Mouse (Mus musculus): ENCODE results near the gene Ltb4r2. TPM values are rescaled to one million over a fixed set of nuclear protein-coding genes. Genes with fewer than 3 reads are reported as not detected.
A peak's percentile ranks its signal among the peaks of the same experiment; 100 is the strongest.

Gene Ltb4r2
- polyA plus RNA-seq (2014; fragmentation: Nextera tagmentation; extraction: Ambion mirVana): 0.16 and 1.0 TPM in 2 replicates

DNA sequence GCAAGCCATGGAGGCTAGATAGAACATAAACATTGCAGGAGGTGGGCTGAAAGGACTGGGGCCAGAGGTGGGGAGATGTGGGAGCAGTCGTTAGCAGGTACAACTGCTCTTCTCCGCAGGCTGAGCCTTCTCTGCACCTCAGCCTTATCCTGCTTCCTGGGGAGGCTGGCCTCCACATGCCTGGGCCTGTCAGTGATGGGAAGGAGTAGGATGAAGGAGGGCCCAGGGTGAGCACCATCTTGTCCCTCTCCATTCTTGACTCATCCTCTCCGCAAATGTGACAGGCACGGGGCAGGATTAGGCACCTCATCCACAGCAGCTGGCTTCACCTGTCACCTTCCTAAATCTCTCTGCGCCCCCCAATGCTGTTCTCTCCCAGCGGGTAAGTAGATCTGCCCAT, at the start of gene Ltb4r2:
Gene Ltb4r2 (plus strand): TSS at position 266 of the 400 bp plus-strand sequence.
- Histone ChIP-seq H3K4me2 (peak within 1 kb of the TSS; percentile 97), H3K4me1 (ENCODE audit: control insufficient read depth, insufficient read depth, low read length) (peaks cover 17% of the 10 kb centered on the region), H3K4me3 (ENCODE audit: low read depth, low read length) (peak within 1 kb of the TSS; percentile 50), H3K9ac (ENCODE audit: low read depth, low read length) (peak within 1 kb of the TSS; percentile 74), H3K27ac (ENCODE audit: low read depth, low read length) (no peak within 1 kb of the TSS), H3K27me3 (ENCODE audit: control insufficient read depth, insufficient read depth, low read length) (peaks cover 20% of the 10 kb centered on the region), H3K36me3 (ENCODE audit: control insufficient read depth, insufficient read depth, low read length) (no peaks in the 10 kb centered on the region), H3K9me3 (replicated peaks; ENCODE audit: control insufficient read depth, low read length) (no peaks in the 10 kb centered on the region)
- WGBS (ENCODE audit: insufficient replicate concordance): 64% methylated on average over 6 of the region's 6 CpGs
- ATAC-seq (replicated peaks; ENCODE audit: insufficient number of reproducible peaks, low FRiP score, low TSS enrichment): no peak

- no peaks in the 10 kb centered on the region for H3K9me3 ChIP-seq (replicated peaks; ENCODE audit: control insufficient read depth, low read length)
- H3K27ac ChIP-seq (ENCODE audit: low read depth, low read length): no peak overlapping the region
- H3K36me3 ChIP-seq (ENCODE audit: control insufficient read depth, insufficient read depth, low read length): no peaks in the 10 kb centered on the region
- H3K9ac ChIP-seq (ENCODE audit: low read depth, low read length): no peak overlapping the region
- ATAC-seq (replicated peaks; ENCODE audit: insufficient number of reproducible peaks, low FRiP score, low TSS enrichment): no peak
- peaks cover 27% of the 10 kb centered on the region for H3K27me3 ChIP-seq (ENCODE audit: control insufficient read depth, insufficient read depth, low read length)
- 65% methylated on average over 7 of the region's 7 CpGs for WGBS (ENCODE audit: insufficient replicate concordance)
- peaks cover 8% of the 10 kb centered on the region; the same call in 1 of the 2 replicates for H3K4me1 ChIP-seq (ENCODE audit: control insufficient read depth, insufficient read depth, low read length)
- H3K4me3 ChIP-seq (ENCODE audit: low read depth, low read length): no peak overlapping the region
- no peak overlapping the region for H3K4me2 ChIP-seq
Measured at GRCm38 (mm10) chr14:55711786-55712185, 49.4 kb upstream of the Ltb4r2 start.

- peaks cover 27% of the 10 kb centered on the region for H3K27me3 ChIP-seq (ENCODE audit: control insufficient read depth, insufficient read depth, low read length)
- no peak overlapping the region for H3K9ac ChIP-seq (ENCODE audit: low read depth, low read length)
- H3K4me3 ChIP-seq (ENCODE audit: low read depth, low read length): peak overlapping the region; percentile 28
- 15% methylated on average over 24 of the region's 25 CpGs for WGBS (ENCODE audit: insufficient replicate concordance)
- H3K9me3 ChIP-seq (replicated peaks; ENCODE audit: control insufficient read depth, low read length): no peaks in the 10 kb centered on the region
- no peak overlapping the region for H3K27ac ChIP-seq (ENCODE audit: low read depth, low read length)
- peak overlapping the region; percentile 62 for H3K4me2 ChIP-seq
- ATAC-seq (replicated peaks; ENCODE audit: insufficient number of reproducible peaks, low FRiP score, low TSS enrichment): no peak
- peaks cover 5% of the 10 kb centered on the region for H3K36me3 ChIP-seq (ENCODE audit: control insufficient read depth, insufficient read depth, low read length)
- peaks cover 8% of the 10 kb centered on the region; the same call in 1 of the 2 replicates for H3K4me1 ChIP-seq (ENCODE audit: control insufficient read depth, insufficient read depth, low read length)
Measured at GRCm38 (mm10) chr14:55713007-55713728, 48.1 kb upstream of the Ltb4r2 start.

- no peak within 1 kb of the TSS for H3K27ac ChIP-seq (ENCODE audit: low read depth, low read length)
- H3K9ac ChIP-seq (ENCODE audit: low read depth, low read length): no peak within 1 kb of the TSS
Measured at GRCm38 (mm10) chr14:55713729-55714122, 47.5 kb upstream of the Ltb4r2 start, which contains the start of gene Tgm1. Tgm1 (minus strand) TSS chr14:55713926.

DNA sequence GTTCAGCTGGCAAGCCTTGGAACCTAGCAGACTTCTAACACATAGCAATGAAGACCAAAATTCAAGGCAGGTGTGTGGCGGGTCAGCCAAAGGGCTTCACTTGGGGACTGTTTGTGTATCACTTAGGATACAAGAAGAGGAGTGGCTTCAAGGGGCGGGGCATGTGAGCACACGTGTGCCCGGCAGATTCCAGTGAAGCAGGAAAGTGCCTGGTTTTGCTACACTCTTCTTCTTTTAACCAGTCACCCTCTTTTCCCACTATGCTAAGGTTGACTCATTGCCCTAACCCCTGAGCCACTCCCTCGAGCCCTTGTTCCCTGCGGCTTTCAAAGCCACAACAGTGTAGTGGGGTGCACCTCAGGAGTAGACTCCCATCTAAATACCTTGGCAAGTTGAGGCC, 46.3 kb upstream of the Ltb4r2 start:
- WGBS (ENCODE audit: insufficient replicate concordance): 35% methylated on average over 6 of the region's 6 CpGs
- Histone ChIP-seq H3K27ac (ENCODE audit: low read depth, low read length) (no peak overlapping the region), H3K4me2 (no peak overlapping the region), H3K4me3 (ENCODE audit: low read depth, low read length) (no peak overlapping the region), H3K9ac (ENCODE audit: low read depth, low read length) (no peak overlapping the region), H3K4me1 (ENCODE audit: control insufficient read depth, insufficient read depth, low read length) (peaks cover 8% of the 10 kb centered on the region; the same call in 1 of the 2 replicates), H3K9me3 (replicated peaks; ENCODE audit: control insufficient read depth, low read length) (no peaks in the 10 kb centered on the region), H3K36me3 (ENCODE audit: control insufficient read depth, insufficient read depth, low read length) (peaks cover 8% of the 10 kb centered on the region), H3K27me3 (ENCODE audit: control insufficient read depth, insufficient read depth, low read length) (peaks cover 27% of the 10 kb centered on the region)
- ATAC-seq (replicated peaks; ENCODE audit: insufficient number of reproducible peaks, low FRiP score, low TSS enrichment): no peak

More at GRCm38 (mm10) chr14:55713729-55714122, 47.5 kb upstream of the Ltb4r2 start, which contains the start of gene Tgm1:
- peak within 1 kb of the TSS; percentile 28 for H3K4me3 ChIP-seq (ENCODE audit: low read depth, low read length)
- H3K4me1 ChIP-seq (ENCODE audit: control insufficient read depth, insufficient read depth, low read length): peaks cover 8% of the 10 kb centered on the region; the same call in 1 of the 2 replicates
- peak within 1 kb of the TSS; percentile 62 for H3K4me2 ChIP-seq
- peaks cover 27% of the 10 kb centered on the region for H3K27me3 ChIP-seq (ENCODE audit: control insufficient read depth, insufficient read depth, low read length)
- no peaks in the 10 kb centered on the region for H3K9me3 ChIP-seq (replicated peaks; ENCODE audit: control insufficient read depth, low read length)
- ATAC-seq (replicated peaks; ENCODE audit: insufficient number of reproducible peaks, low FRiP score, low TSS enrichment): no peak
- 23% methylated on average over 4 of the region's 4 CpGs for WGBS (ENCODE audit: insufficient replicate concordance)
- peaks cover 8% of the 10 kb centered on the region for H3K36me3 ChIP-seq (ENCODE audit: control insufficient read depth, insufficient read depth, low read length)

DNA sequence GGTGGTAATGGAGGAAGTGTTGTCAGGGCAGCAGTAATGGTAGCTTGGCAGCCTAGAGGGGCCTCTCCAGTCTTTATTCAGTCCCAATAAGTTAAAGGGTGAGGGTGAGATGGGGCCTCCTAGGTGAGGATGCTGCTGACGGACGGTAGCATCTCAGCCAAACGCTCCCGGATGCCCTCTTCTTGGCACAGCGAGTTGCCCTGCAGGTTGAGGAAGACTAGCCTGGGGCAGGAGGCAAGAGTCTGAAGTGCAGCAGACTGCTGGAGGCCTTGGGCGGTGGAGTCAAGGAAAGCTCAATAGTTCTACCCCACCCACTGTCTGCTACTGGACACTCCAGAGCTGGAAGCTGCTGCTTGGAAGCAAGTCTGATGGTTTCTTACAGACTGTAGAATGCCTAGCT, 45.0 kb upstream of the Ltb4r2 start:
- Histone ChIP-seq H3K27ac (ENCODE audit: low read depth, low read length) (no peak overlapping the region), H3K4me1 (ENCODE audit: control insufficient read depth, insufficient read depth, low read length) (peaks cover 8% of the 10 kb centered on the region; the same call in 1 of the 2 replicates), H3K4me2 (no peak overlapping the region), H3K27me3 (ENCODE audit: control insufficient read depth, insufficient read depth, low read length) (peaks cover 25% of the 10 kb centered on the region), H3K36me3 (ENCODE audit: control insufficient read depth, insufficient read depth, low read length) (peaks cover 12% of the 10 kb centered on the region), H3K9me3 (replicated peaks; ENCODE audit: control insufficient read depth, low read length) (no peaks in the 10 kb centered on the region), H3K9ac (ENCODE audit: low read depth, low read length) (no peak overlapping the region), H3K4me3 (ENCODE audit: low read depth, low read length) (no peak overlapping the region)
- WGBS (ENCODE audit: insufficient replicate concordance): 82% methylated on average over 6 of the region's 6 CpGs
- ATAC-seq (replicated peaks; ENCODE audit: insufficient number of reproducible peaks, low FRiP score, low TSS enrichment): no peak

DNA sequence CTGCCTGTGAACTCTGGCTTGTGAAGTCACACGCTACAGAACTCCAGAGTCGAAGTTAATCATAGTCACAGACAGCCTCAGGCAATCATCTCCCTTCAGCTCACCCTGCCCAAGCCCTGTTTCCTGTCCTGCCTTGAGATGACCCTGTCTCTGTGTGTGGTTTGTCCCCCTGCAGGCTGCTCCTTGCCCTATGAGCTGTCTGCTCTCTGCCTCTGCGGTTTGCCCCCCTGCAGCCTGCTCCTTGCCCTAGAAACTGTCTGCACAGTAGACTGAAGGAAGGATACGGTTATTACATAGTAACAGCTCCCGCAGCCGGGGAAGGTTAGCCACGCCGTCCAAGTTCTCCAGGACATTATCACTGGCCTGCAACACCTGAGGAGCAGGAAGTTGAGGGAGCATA, 44.3 kb upstream of the Ltb4r2 start:
- WGBS (ENCODE audit: insufficient replicate concordance): 75% methylated on average over 8 of the region's 8 CpGs
- Histone ChIP-seq H3K9me3 (replicated peaks; ENCODE audit: control insufficient read depth, low read length) (no peaks in the 10 kb centered on the region), H3K4me2 (no peak overlapping the region), H3K4me1 (ENCODE audit: control insufficient read depth, insufficient read depth, low read length) (peaks cover 8% of the 10 kb centered on the region; the same call in 1 of the 2 replicates), H3K4me3 (ENCODE audit: low read depth, low read length) (no peak overlapping the region), H3K36me3 (ENCODE audit: control insufficient read depth, insufficient read depth, low read length) (peaks cover 12% of the 10 kb centered on the region), H3K27me3 (ENCODE audit: control insufficient read depth, insufficient read depth, low read length) (peaks cover 19% of the 10 kb centered on the region), H3K9ac (ENCODE audit: low read depth, low read length) (no peak overlapping the region), H3K27ac (ENCODE audit: low read depth, low read length) (no peak overlapping the region)
- ATAC-seq (replicated peaks; ENCODE audit: insufficient number of reproducible peaks, low FRiP score, low TSS enrichment): no peak

DNA sequence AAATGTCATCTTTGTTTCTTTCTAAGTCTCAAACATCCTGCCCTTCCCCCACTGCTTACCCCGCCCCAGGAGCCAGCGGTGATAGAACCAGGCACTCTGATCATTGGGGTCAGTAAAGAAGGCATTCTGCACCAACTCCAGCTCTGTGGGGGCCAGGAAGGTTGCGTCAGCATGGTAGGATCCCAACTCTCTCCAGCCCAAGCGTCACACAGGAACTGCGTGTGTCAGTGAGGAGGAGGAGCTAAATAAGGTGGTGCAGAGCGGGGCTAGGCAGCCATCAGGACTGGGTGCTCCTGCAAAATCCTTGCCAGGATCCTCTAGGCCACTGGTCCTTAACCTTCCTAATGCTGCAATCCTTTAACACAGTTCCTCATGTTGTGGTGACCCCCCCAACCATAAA, 41.5 kb upstream of the Ltb4r2 start:
- WGBS (ENCODE audit: insufficient replicate concordance): 82% methylated on average over 6 of the region's 6 CpGs

More for the DNA sequence above, 41.5 kb upstream of the Ltb4r2 start:
- peaks cover 12% of the 10 kb centered on the region for H3K36me3 ChIP-seq (ENCODE audit: control insufficient read depth, insufficient read depth, low read length)
- ATAC-seq (replicated peaks; ENCODE audit: insufficient number of reproducible peaks, low FRiP score, low TSS enrichment): no peak
- no peak overlapping the region for H3K4me3 ChIP-seq (ENCODE audit: low read depth, low read length)
- no peaks in the 10 kb centered on the region for H3K9me3 ChIP-seq (replicated peaks; ENCODE audit: control insufficient read depth, low read length)
- no peaks in the 10 kb centered on the region for H3K4me1 ChIP-seq (ENCODE audit: control insufficient read depth, insufficient read depth, low read length)
- no peaks in the 10 kb centered on the region for H3K27me3 ChIP-seq (ENCODE audit: control insufficient read depth, insufficient read depth, low read length)
- no peak overlapping the region for H3K9ac ChIP-seq (ENCODE audit: low read depth, low read length)
- H3K4me2 ChIP-seq: no peak overlapping the region
- no peak overlapping the region for H3K27ac ChIP-seq (ENCODE audit: low read depth, low read length)
